Mouse (Mus musculus) cerebellum, postnatal 25 days (tissue): ENCODE measurements at regions not wholly inside any gene's neighbourhood (a gene's known extent, or its start where the extent isn't known, plus 50 kb on each side); places are given as distances from the start of the nearest gene placed in this dataset.
"Not testable (repeated sequence)": the region's sequence is repeated elsewhere in the genome, so short reads cannot be mapped to it uniquely, and the experiment has no call there.

Source experiments
- DNase-seq, 2 experiments: peaks; one replicate each; pipeline ENCODE4 v3.0.0; 2021; ENCODE audit warnings: mixed read lengths in 2 of 2

GRCm38 (mm10) chr4:31268825-31269495 is 694.9 kb upstream of the Map3k7 start:
- DNase-seq, result no peak

GRCm38 (mm10) chr4:31274131-31274530 is 689.8 kb upstream of the Map3k7 start:
- peak; percentile 11 to 34 for DNase-seq

- DNase-seq, result no peak
These were observed 673.5 kb upstream of the Map3k7 start for GRCm38 (mm10) chr4:31290301-31290975.

GRCm38 (mm10) chr4:31293752-31294151 is 670.1 kb upstream of the Map3k7 start:
- DNase-seq, result no peak

- DNase-seq, result no peak
These were observed 666.0 kb upstream of the Map3k7 start for GRCm38 (mm10) chr4:31297848-31298247.

- DNase-seq, result no peak
These were observed 644.6 kb upstream of the Map3k7 start for GRCm38 (mm10) chr4:31319269-31319668.

GRCm38 (mm10) chr4:31320734-31321507 is 643.0 kb upstream of the Map3k7 start:
- DNase-seq, result no peak

- no peak for DNase-seq
These were observed 640.1 kb upstream of the Map3k7 start for GRCm38 (mm10) chr4:31323816-31324215.

GRCm38 (mm10) chr4:31328798-31329197 is 635.1 kb upstream of the Map3k7 start:
- no peak for DNase-seq

- no peak for DNase-seq
These were observed 632.8 kb upstream of the Map3k7 start for GRCm38 (mm10) chr4:31331053-31331452.

- DNase-seq, result no peak
These were observed 628.2 kb upstream of the Map3k7 start for GRCm38 (mm10) chr4:31335686-31336085.

- DNase-seq, result no peak
These were observed 625.9 kb upstream of the Map3k7 start for GRCm38 (mm10) chr4:31337980-31338379.

GRCm38 (mm10) chr4:31343312-31344248 is 620.3 kb upstream of the Map3k7 start:
- DNase-seq, result no peak

- DNase-seq, result not testable (repeated sequence)
These were observed 609.9 kb upstream of the Map3k7 start for GRCm38 (mm10) chr4:31354046-31354445.

GRCm38 (mm10) chr4:31354953-31355352 is 608.9 kb upstream of the Map3k7 start:
- DNase-seq, result no peak

- no peak for DNase-seq
These were observed 597.7 kb upstream of the Map3k7 start for GRCm38 (mm10) chr4:31366172-31366571.

GRCm38 (mm10) chr4:31367031-31367430 is 596.9 kb upstream of the Map3k7 start:
- DNase-seq, result no peak

GRCm38 (mm10) chr4:31370062-31370461 is 593.8 kb upstream of the Map3k7 start:
- DNase-seq, result no peak

GRCm38 (mm10) chr4:31381069-31381969 is 582.6 kb upstream of the Map3k7 start:
- DNase-seq, result no peak

GRCm38 (mm10) chr4:31392932-31393632 is 570.8 kb upstream of the Map3k7 start:
- DNase-seq, result no peak

- DNase-seq, result no peak
These were observed 568.4 kb upstream of the Map3k7 start for GRCm38 (mm10) chr4:31395538-31395937.
